Mouse (Mus musculus) G1E (cell line): ENCODE measurements around the gene Ptprs.

ENCODE experiments used
- CTCF ChIP-seq: IDR thresholded peaks from 2 replicates; pipeline ENCODE4 v1.5.1; 2012; ENCODE audit warnings: low read depth, low read length, inconsistent platforms, mixed read lengths
- GATA1 ChIP-seq: IDR thresholded peaks from 2 replicates; pipeline ENCODE4 v1.6.1; 2012; ENCODE audit warnings: borderline replicate concordance, low read length, inconsistent platforms, mixed read lengths
- GATA2 ChIP-seq: IDR thresholded peaks from 2 replicates; pipeline ENCODE4 v1.6.1; 2012; ENCODE audit warnings: low read depth, low read length, inconsistent platforms, borderline replicate concordance
- POLR2AphosphoS5 ChIP-seq: IDR thresholded peaks from 2 replicates; pipeline ENCODE4 v1.6.1; 2012; ENCODE audit warnings: low read depth, low read length, inconsistent platforms; ENCODE audit not compliant: insufficient replicate concordance

- no peak for TF ChIP-seq CTCF
- TF ChIP-seq GATA2 = no peak
- no peak for TF ChIP-seq GATA1
- no peak for TF ChIP-seq POLR2AphosphoS5
Observed at GRCm38 (mm10) chr17:56400221-56400620, 76.1 kb downstream of the Ptprs start.
